Mouse (Mus musculus) forelimb bud, embryonic 11.5 days (tissue): ENCODE results near the gene Hjurp.

ENCODE experiments used
- DNase-seq: peaks from one replicate; pipeline ENCODE4 v3.0.0-alpha.2; 2012; ENCODE audit warnings: low read depth, low spot score

Gene Hjurp

DNA sequence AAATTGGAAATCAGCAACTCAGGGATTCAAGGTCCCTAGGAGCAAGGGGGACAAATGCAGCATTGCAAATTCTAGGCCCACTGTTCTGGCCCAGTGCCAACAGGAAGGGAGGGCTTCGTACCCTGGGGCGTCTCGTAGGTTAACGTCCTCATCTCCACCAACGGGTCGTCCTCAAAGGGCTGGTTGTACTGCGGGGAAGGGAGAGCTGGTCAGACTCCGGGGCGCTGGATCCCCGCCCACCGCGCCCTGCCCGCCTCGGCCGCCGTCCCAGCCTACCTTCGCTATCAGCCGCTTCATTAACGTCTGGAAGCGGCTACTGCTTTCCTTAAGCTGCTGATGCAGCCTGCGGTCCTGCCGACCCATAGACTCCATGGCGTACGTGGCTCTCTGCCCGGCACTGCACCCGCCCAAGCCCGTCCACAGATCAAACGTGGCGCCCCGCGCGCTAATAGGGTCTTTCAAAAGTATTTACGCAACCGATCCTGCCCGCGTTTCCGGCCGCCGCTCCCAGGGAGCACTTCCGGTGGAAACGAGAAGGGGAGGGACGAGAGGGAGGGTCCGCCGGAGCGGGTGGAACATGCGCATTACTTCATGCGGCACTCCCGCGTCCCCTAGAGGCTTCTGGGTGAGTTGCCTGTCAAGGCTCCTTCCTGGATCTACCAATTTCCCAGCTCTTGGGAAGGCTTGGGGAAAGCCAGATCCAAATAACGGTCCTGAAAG, at the start of gene Hjurp, which contains the start of gene Trpm8:
TSS of gene Hjurp (minus strand) at position 536 of the 720 bp plus-strand sequence.
TSS of gene Trpm8 (plus strand) at position 564 of the 720 bp plus-strand sequence.
- DNase-seq = peak; percentile 100

DNA sequence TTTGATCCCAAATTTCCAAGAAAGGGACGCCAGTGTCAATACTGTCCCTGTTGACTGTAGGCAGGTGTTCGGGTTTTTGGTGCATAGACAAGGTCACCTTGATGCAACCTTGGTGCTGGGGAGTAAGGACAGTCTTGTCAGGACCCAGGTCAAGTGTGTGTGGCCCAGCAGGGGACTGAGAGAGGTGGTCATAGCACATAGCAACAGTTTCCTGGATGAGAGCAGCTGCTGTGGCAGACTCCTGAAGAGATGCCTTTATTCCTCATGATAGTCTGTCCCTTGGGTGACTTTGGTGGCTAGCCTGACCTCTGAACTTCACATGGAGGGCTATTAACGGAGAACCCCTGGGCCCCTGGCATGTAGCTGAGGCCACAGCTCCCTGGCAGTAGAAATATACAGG, 45.7 kb upstream of the Hjurp start:
- no peak for DNase-seq

DNA sequence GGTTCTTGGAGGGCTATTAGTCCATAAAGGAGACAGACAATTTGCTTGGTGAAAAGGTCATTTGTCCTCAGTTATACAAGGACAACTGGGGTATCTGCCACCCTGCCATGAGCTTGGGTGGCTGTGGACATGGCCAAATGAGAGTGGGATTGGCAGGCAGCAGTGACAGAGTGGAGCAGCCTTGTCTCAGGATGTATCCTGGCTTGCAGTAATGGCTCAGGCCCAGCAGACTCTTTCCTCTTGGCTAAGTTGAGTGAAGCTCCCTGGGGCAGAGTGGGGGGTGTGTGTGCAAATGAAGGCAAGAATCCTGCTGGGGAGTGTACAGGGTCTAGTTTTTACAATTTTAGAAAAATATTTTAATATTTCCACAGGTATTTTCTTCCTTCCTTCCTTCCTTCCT, 44.7 kb upstream of the Hjurp start:
- no peak for DNase-seq

- DNase-seq = no peak
These were observed 43.5 kb upstream of the Hjurp start for GRCm38 (mm10) chr1:88320821-88321395.

- peak; percentile 59 for DNase-seq
These were observed 41.2 kb upstream of the Hjurp start for GRCm38 (mm10) chr1:88318531-88319060.

GRCm38 (mm10) chr1:88317279-88317678, 39.8 kb upstream of the Hjurp start:
- no peak for DNase-seq

- no peak for DNase-seq
These were observed 32.9 kb upstream of the Hjurp start for GRCm38 (mm10) chr1:88310349-88310748.

- no peak for DNase-seq
These were observed 32.5 kb upstream of the Hjurp start for GRCm38 (mm10) chr1:88309905-88310304.

DNA sequence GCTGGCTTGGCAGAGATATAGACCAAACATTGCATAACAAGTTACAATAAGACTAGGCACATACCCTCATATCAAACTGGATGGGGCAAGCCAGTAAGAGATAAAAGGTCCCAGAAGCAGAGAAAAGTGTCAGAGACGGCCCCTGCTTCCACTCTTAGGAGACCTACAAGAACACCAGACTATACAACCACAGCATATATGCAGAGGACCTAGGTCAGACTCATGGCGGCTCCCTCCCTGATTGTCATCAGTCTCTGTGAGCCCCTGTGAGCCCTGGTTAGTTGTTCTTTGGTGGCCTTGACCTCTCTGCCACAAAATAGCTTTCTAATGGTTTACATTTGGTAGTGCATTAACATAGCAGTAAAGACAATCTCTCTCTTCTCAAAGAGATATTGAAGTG, 31.6 kb upstream of the Hjurp start:
- DNase-seq = no peak

GRCm38 (mm10) chr1:88307180-88307579, 29.7 kb upstream of the Hjurp start:
- no peak for DNase-seq

DNA sequence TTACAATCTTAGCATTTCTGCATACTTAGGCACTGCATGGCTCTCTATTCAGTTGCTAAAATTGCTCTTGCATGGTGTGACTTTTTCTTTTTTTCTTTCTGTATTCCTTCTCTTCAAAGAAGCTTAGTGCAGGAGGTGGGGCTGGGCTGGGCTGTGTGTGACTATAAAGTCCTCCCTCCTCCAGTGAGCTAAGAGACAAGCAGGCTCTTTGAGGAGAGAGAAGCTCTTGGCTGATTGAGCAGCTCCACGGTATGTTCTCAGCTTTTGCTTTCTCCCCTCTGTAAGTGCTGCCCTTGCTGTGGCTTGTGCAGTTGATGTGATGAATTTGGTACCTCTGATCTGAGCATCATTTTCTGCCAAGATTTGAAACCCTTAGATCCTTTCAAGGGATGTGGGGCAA, 29.1 kb upstream of the Hjurp start:
- DNase-seq = no peak

DNA sequence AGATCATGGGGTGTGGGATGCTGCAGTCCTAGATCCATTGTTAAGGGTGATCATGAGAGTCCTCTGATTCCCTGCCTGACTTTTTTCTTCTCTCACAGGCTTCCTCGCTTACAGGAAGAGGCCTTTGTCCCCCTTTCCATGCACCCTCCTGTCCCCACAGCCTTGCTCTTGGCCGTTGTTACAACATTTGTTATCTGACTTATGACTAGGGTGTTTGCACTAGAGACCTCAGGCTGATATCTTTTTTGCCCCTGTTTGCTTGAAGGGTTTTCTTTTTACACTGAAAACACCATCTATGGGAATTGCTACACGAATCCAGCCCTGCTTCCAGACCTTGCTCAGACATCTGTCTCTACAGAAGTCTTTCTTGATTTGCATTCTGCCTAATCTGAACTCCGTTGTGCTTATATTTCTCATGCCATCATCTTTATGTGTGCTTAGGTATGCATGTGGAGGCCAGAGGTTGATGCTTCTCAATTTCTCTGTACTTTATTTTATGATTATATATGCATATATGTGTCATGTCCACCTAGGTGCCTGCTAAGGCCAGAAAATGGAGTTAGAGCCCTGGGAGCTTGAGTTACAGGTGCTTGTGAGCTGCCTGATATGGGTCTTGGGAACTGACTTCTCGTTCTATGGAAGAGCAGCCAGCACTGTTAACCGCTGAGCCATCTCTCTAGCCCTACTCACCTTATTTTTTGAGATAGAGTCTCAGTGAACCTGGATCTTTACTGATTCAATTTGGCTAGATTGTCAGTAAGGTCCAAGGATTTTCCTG, 27.8 kb upstream of the Hjurp start:
- DNase-seq = no peak

DNA sequence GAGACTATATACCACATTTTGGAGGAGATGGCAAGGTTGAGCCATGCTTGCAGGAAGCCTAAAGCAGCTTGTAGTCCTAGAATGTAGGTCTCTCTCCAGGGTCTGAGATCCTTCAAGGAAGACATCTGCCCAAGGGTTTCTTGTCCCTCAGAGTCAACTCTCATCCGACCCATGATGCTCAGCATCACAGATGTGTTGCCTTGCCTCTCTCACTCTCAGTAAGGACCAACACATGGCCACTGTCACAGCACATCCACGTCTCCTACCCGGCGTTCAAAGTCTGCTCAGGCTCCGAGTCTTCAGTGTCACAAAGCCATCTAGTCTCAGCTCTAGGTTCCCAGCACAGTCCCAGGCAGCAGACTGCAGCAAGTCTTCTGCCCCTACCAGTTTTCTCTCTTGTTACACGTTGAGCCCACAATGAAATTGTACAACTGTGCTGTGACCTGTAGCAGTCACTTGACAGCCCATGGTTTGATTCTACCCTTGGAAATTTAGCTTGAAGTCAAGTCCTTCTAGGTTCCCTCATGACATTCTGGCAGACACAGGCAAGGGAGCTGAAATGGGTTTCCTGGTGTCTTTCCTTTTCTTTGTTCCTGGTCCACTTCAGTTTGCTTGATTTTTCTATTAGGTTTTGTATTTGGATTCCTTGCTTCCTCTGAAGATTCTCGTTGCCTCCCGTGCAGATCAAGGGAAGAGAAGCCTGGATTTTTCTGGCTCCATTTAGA, 27.0 kb upstream of the Hjurp start:
- no peak for DNase-seq

- DNase-seq = no peak
These were observed 26.3 kb upstream of the Hjurp start for GRCm38 (mm10) chr1:88303762-88304161.

- no peak for DNase-seq
These were observed 24.8 kb upstream of the Hjurp start for GRCm38 (mm10) chr1:88302057-88302740.

DNA sequence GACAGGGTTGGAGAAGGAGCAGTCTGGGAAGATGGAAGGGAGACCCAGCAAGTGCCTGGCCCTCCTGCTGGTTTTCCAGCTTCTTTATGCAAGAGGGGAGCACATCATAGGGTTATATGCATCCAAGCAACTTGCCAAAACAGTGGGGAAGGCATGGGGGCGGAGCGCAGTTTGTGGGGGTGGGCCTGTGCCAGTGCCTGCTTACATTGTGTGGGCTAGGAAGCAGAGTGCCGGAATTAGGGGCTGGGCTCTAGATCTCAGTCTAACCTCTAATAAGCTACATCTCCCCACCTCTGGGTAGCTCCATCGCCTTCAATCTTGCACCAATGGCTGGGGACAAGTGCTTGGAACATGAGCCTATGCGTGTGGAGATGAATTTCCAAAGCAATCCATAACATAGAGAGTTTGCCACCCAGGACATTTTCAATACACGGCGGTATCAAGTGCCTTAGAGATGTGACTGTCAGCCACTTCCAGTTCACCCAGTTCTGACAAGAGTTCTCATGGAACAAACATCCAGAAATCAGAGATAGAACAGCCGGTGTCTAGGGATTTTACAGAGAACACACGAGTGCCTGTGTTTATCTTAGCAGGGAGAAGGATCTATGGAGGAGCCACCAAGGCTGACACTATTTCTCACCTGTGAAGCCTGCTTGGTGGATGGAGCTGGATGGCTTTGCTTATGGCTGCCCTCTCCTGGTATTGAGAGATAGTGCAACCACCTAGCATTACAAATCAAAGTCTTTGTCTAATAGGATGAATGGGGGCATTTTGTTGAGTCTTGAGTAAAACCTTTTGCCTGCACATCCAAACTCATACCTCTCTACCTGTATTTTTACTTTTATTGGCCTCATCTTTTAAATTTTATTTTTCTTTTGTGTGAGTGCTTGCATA, 23.9 kb upstream of the Hjurp start:
- DNase-seq = no peak

- DNase-seq = no peak
These were observed 23.0 kb upstream of the Hjurp start for GRCm38 (mm10) chr1:88300301-88301050.

DNA sequence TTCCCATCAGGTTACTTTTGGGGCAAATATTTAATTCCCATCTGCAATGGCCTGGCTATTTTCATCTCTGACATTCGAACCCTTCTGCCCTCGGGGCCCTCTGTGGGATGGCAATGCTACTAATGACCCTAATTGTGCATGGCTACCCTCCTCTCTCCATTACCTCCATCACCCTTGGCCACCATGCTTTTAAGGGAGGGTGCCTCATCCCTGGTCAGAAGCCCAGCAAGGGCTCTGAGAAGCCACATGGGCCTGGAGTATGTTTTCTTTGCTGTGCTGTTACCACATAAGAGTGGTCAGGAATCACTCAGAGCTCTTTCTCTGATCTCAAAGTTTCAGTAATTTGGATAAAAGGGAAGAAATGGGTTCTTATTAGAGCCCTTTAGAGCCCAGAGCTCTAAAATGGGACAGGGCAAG, 22.1 kb upstream of the Hjurp start:
- DNase-seq = no peak
